In the genomic region with DNA sequence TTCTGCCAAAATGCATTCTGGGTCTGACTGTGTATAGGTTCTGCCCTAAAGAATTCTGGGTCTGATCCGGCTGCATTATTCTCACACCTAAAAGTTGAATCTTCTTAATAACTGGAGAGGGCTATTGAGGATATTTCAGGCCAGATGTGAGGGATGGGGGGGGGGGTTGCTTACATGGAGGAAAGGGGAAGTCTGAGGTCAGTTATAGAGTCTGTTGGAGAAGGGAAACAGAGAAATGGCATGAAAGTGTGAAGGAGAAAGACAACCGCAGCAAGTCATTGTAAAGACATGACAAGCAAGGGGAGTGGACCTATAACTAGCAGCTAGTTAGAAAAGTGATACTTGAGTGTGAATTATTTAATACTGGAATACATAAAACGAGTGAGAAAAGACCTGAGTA, we compare ENCODE assay signal across 17 mouse cellular contexts. TPM values are rescaled to one million over a fixed set of nuclear protein-coding genes. Genes with fewer than 3 reads are reported as not detected.
DNase-seq lines count a peak whose midpoint lies in the region; ATAC-seq lines count a peak whose summit lies in the region.
"Had no signal": no experiment of that assay in that cellular context is flagged by ENCODE, and none has a peak within 500 bp of the region (broad histone marks: within the 10 kb centered on the region; RNA-seq: fewer than 3 reads in every experiment).

No protein-coding gene starts in this region.

- DNase-seq in thymus, adult 18-20 months, result no peak
- no peak for DNase-seq in right cerebral cortex, postnatal 10 days (ENCODE audit: low spot score in 2 of 2)
- DNase-seq in liver, result no peak
- DNase-seq: adrenal gland, adult 8-10 months; adrenal gland, postnatal 14 days; adrenal gland, postnatal 36 days; cerebellum, adult 11-12 months; cerebellum, adult 2 months; cerebellum, adult 9-10 months; cerebellum, postnatal 10 days; cerebellum, postnatal 25 days had no signal

- ATAC-seq in common myeloid progenitor, adult 5-6 weeks (replicated peaks; ENCODE audit: low read depth, poor library complexity, severe bottlenecking), result peak; percentile 87
- peak; percentile 95 for ATAC-seq in granulocyte monocyte progenitor cell, adult 5-6 weeks (replicated peaks; ENCODE audit: poor library complexity, severe bottlenecking)
- peak; percentile 51 for ATAC-seq in megakaryocyte, adult 5-6 weeks (ENCODE audit: poor library complexity, severe bottlenecking)
- ATAC-seq: forebrain, embryonic 14.5 days; forebrain, embryonic 16.5 days had no signal

RNA-seq across cellular contexts. Expression of a gene that starts 36.5 kb away (rescaled TPM):
- total RNA-seq in common myeloid progenitor, adult 5-6 weeks (2017), result 3.4 and 4.7 TPM in 2 replicates
- 3.0 and 4.3 TPM in 2 replicates for total RNA-seq in granulocyte monocyte progenitor cell, adult 5-6 weeks (2014; fragmentation: Nextera tagmentation)
- 2.8 and 7.3 TPM in 2 replicates for total RNA-seq in granulocyte monocyte progenitor cell, adult 5-6 weeks (2017)
- total RNA-seq in megakaryocyte, adult 5-6 weeks (2015), result 34.1 and 39.7 TPM in 2 replicates
- 53.6 and 54.6 TPM in 2 replicates for total RNA-seq in megakaryocyte, adult 5-6 weeks (2017)
- total RNA-seq: MEL had no signal
